Mouse (Mus musculus): ENCODE data around the gene Il12a.
"Not testable (repeated sequence)": the region's sequence is repeated elsewhere in the genome, so short reads cannot be mapped to it uniquely, and the experiment has no call there.

Gene Il12a

GRCm38 (mm10) chr3:68742718-68743471 lies 52.5 kb downstream of the Il12a start:
- DNase-seq (ENCODE audit: low spot score): no peak

DNA sequence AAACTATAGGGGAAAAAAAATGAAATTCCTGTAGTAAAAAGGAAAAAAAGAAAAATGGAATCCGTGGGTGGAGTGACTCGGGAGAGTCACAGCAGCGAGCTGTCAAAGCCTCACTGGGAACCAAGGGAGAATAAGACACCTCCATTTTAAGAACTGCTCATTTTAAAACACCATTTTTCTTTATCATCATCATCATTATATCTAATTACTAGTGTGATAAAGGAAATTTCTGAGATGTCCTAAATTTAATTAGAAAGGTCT lies 53.0 kb downstream of the Il12a start:
- no peak for DNase-seq (ENCODE audit: low spot score)

DNA sequence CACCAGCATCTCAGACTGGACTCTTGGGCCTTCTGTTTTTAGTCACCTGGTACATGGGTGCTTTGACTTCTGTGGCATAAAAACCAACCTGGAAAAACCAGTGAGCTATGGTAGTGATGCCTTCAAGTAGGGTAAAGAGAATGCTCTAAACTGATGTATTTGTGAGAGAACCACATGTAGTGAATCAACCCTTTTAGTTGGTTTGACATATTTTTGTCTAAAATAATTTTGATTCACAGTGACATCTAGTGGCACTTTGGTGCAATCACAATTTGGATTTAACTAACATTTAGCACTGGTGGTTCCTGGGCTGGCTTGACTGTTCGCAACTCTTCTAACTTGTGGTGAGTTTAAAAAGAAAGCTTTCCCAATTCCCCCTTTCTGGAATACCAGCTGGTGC lies 53.7 kb downstream of the Il12a start:
- DNase-seq (ENCODE audit: low spot score): no peak

GRCm38 (mm10) chr3:68745033-68745432 lies 54.6 kb downstream of the Il12a start:
- no peak for DNase-seq (ENCODE audit: low spot score)

DNA sequence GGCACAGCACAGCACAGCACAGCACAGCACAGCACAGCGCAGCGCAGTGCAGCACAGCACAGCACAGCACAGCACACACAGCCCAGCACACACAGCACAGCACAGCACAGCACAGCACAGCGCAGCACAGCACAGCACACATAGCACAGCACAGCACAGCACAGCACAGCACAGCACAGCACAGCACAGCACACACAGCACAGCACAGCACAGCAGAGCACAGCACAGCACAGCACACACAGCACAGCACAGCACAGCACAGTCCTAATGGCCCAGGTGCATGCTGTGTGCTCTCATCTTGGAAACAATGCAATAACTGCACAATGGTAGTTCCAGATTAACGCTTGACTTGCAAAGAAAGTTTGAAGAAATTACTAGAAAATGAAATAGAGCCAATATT lies 55.8 kb downstream of the Il12a start:
- not testable (repeated sequence) for DNase-seq (ENCODE audit: low spot score)

Measured in lung, postnatal 25 days (tissue).